Mouse (Mus musculus) kidney, embryonic 14.5 days (tissue): ENCODE results near the gene Usp46. TPM values are rescaled to one million over a fixed set of nuclear protein-coding genes. Genes with fewer than 3 reads are reported as not detected.
A peak's percentile ranks its signal among the peaks of the same experiment; 100 is the strongest.

ENCODE experiments used
- ATAC-seq: fragments of 200-750 bp; cut with Nextera tagmentation; 2 replicates; pipeline ENCODE4 v1.8.0; 2017; ENCODE audit warnings: moderate number of reproducible peaks, mild to moderate bottlenecking, moderate TSS enrichment, moderate library complexity; ENCODE audit not compliant: low FRiP score, low TSS enrichment
- H3K27ac ChIP-seq: fragments of 300-500 bp; sonication (generic); 2 replicates; pipeline ENCODE4 v1.5.1; 2014; ENCODE audit warnings: low read depth, mild to moderate bottlenecking, low read length, moderate library complexity, mixed read lengths
- H3K27me3 ChIP-seq: fragments of 300-500 bp; sonication (generic); 2 replicates; pipeline ENCODE4 v1.6.1; 2014; ENCODE audit warnings: mild to moderate bottlenecking, low read length; ENCODE audit not compliant: control insufficient read depth, insufficient read depth
- H3K36me3 ChIP-seq: fragments of 300-500 bp; sonication (generic); 2 replicates; pipeline ENCODE4 v1.6.1; 2014; ENCODE audit warnings: low read length, mixed read lengths; ENCODE audit not compliant: control insufficient read depth, insufficient read depth
- H3K4me1 ChIP-seq: fragments of 300-500 bp; sonication (generic); 2 replicates; pipeline ENCODE4 v1.6.1; 2014; ENCODE audit warnings: low read length, mixed read lengths; ENCODE audit not compliant: control insufficient read depth, insufficient read depth
- H3K4me2 ChIP-seq: fragments of 300-500 bp; sonication (generic); replicated peaks from 2 replicates; pipeline ENCODE4 v1.6.1; 2014; ENCODE audit warnings: low read depth, mild to moderate bottlenecking, low read length
- H3K4me3 ChIP-seq: fragments of 300-500 bp; sonication (generic); 2 replicates; pipeline ENCODE4 v1.5.1; 2014; ENCODE audit warnings: mild to moderate bottlenecking, low read length
- H3K9ac ChIP-seq: fragments of 300-500 bp; sonication (generic); 2 replicates; pipeline ENCODE4 v1.6.1; 2014; ENCODE audit warnings: low read depth, mild to moderate bottlenecking, low read length, moderate library complexity
- H3K9me3 ChIP-seq: fragments of 300-500 bp; sonication (generic); 2 replicates; pipeline ENCODE4 v1.6.1; 2016; ENCODE audit warnings: low read length; ENCODE audit not compliant: control insufficient read depth
- WGBS: fragments of 180-500 bp; shearing (Covaris S2); extraction: QIAGEN DNeasy Blood & Tissue Kit; methylation state at CpG from one replicate; pipeline ENCODE4 v1.1.7; 2014; 5-methylcytosine and 5-hydroxymethylcytosine counted together
- polyA plus RNA-seq: library from polyadenylated mRNA; unstranded; fragments of >200 nt; fragmentation: Nextera tagmentation; extraction: Ambion mirVana; gene quantifications from 2 replicates; pipeline ENCODE4 v1.2.1, GENCODE M21; 2014

Gene Usp46
- polyA plus RNA-seq, 1 experiment from 2014 or later: 34.5 TPM

GRCm38 (mm10) chr5:74018870-74019565 lies 49.2 kb downstream of the Usp46 start:
- WGBS: 93% methylated on average over 8 of the region's 8 CpGs
- no peaks in the 10 kb centered on the region for H3K9me3 ChIP-seq
- no peak overlapping the region for H3K9ac ChIP-seq
- no peak overlapping the region for H3K4me3 ChIP-seq
- H3K27ac ChIP-seq: no peak overlapping the region
- ATAC-seq: no peak
- no peaks in the 10 kb centered on the region for H3K27me3 ChIP-seq
- H3K36me3 ChIP-seq: peaks cover 36% of the 10 kb centered on the region
- H3K4me1 ChIP-seq: no peaks in the 10 kb centered on the region
- no peak overlapping the region for H3K4me2 ChIP-seq

- H3K9ac ChIP-seq: no peak overlapping the region
- no peak overlapping the region for H3K4me3 ChIP-seq
- H3K9me3 ChIP-seq: no peaks in the 10 kb centered on the region
- H3K36me3 ChIP-seq: peaks cover 39% of the 10 kb centered on the region
- no peaks in the 10 kb centered on the region for H3K4me1 ChIP-seq
- 75% methylated on average over 5 of the region's 5 CpGs for WGBS
- no peak for ATAC-seq
- no peak overlapping the region for H3K4me2 ChIP-seq
- no peak overlapping the region for H3K27ac ChIP-seq
- no peaks in the 10 kb centered on the region for H3K27me3 ChIP-seq
Measured at GRCm38 (mm10) chr5:74017488-74017887, 50.7 kb downstream of the Usp46 start.

DNA sequence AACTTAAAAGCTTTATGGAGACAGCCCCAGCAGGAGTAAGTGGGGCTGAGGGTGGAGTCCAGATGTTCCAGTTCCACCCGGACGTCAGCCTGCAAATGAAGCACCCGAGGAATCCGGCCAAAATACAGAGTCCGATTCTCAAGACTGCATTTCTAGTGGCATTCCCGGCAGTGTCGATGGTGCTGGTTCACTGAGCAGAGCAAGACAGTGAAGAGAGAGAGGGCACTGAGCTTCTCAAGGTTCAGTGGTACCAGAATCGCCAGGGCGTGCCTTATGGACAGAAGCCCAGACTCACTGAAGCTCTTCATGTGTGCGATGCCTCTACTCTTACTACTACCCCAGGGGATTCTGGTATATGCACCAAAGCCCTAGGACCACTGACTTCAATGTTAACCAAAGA lies 56.6 kb downstream of the Usp46 start:
- Histone ChIP-seq H3K4me1 (no peaks in the 10 kb centered on the region), H3K9me3 (no peaks in the 10 kb centered on the region), H3K9ac (no peak overlapping the region), H3K27me3 (no peaks in the 10 kb centered on the region), H3K36me3 (peaks cover 31% of the 10 kb centered on the region), H3K4me2 (no peak overlapping the region), H3K27ac (no peak overlapping the region), H3K4me3 (no peak overlapping the region)
- peak; percentile 66; the same call in 1 of the 2 replicates for ATAC-seq
- WGBS: 54% methylated on average over 10 of the region's 10 CpGs

DNA sequence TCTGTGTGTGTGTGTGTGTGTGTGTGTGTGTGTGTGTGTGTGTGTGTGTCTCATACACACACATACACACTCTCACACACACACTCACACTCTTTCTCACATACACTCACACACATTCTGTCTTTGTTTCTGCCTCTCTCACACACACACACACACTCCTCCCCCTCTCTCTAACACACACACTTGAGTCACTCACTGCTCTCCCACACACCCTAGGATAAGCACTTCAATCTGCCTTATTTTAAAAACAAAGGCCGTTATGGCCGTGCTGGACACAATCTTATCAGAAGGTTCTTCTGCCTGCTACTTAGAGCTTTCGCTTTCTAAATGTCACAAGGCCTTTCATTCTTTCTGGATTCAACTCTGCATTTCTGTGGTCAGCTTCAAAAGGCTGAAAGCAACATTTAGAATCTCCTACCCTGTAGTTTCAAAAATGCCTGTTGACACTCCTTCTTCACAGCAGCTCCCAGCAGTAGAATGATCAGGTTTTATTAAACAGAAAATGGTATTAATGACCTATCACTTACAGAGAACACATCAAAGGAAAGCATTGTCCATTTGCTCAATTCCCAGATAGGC lies 60.6 kb downstream of the Usp46 start:
- ATAC-seq: no peak
- Histone ChIP-seq H3K4me2 (no peak overlapping the region), H3K36me3 (peaks cover 24% of the 10 kb centered on the region), H3K9me3 (no peaks in the 10 kb centered on the region), H3K9ac (no peak overlapping the region), H3K27me3 (no peaks in the 10 kb centered on the region), H3K4me1 (no peaks in the 10 kb centered on the region), H3K27ac (no peak overlapping the region), H3K4me3 (no peak overlapping the region)
- WGBS: 75% methylated on average over 3 of the region's 3 CpGs

DNA sequence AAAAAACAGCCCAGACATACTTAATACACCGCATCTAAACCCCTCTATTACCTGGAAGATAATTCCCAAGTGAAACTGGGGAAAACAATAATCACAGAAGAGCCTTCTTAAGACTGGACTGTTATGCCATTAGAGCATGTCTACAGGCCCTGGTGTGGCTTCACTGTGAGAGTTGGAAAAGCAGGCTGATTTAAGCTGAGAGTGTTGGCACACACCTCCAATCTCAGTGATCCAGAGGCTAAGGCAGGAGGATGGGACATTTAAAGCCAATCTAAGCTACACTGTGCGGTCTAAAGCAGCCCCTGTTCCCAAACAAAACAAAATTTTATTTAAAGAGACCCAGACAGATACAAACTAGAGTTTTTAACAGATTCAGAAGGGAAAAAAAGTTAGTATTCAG lies 62.3 kb downstream of the Usp46 start:
- Histone ChIP-seq H3K27me3 (no peaks in the 10 kb centered on the region), H3K4me1 (no peaks in the 10 kb centered on the region), H3K9me3 (no peaks in the 10 kb centered on the region), H3K36me3 (peaks cover 41% of the 10 kb centered on the region), H3K9ac (no peak overlapping the region), H3K4me2 (no peak overlapping the region), H3K27ac (no peak overlapping the region), H3K4me3 (no peak overlapping the region)
- WGBS: 92% methylated on average over 2 of the region's 2 CpGs
- ATAC-seq: no peak

- H3K27ac ChIP-seq: no peak overlapping the region
Measured at GRCm38 (mm10) chr5:74001743-74002142, 66.5 kb downstream of the Usp46 start.

DNA sequence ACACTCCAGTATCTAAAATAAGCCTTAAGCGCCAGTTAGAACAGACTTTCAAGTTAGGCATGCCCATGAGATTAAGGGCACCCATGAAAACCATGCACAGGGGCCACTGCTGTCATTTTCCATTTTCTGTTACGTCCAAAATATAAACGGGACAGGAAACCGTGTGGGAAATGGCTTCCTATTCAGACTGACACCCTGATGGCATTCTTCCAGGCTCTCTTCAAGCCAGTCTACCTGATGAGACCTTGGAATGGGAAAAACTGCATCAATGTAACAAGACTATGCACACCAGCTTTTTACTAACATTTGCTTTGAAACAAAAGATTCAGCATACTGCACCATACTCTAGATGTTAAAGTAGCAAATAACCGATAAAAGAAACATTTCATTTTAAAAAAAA lies 69.3 kb downstream of the Usp46 start:
- H3K27ac ChIP-seq: no peak overlapping the region
- no peak overlapping the region for H3K4me3 ChIP-seq
- no peaks in the 10 kb centered on the region for H3K27me3 ChIP-seq
- no peaks in the 10 kb centered on the region for H3K4me1 ChIP-seq
- H3K4me2 ChIP-seq: no peak overlapping the region
- no peak overlapping the region for H3K9ac ChIP-seq
- peaks cover 40% of the 10 kb centered on the region for H3K36me3 ChIP-seq
- no peak for ATAC-seq
- no peaks in the 10 kb centered on the region for H3K9me3 ChIP-seq
- 87% methylated on average over 5 of the region's 5 CpGs for WGBS

More at GRCm38 (mm10) chr5:74001743-74002142, 66.5 kb downstream of the Usp46 start:
- Histone ChIP-seq H3K4me2 (no peak overlapping the region), H3K9ac (no peak overlapping the region), H3K27me3 (no peaks in the 10 kb centered on the region), H3K4me1 (no peaks in the 10 kb centered on the region), H3K36me3 (peaks cover 50% of the 10 kb centered on the region), H3K4me3 (no peak overlapping the region), H3K9me3 (no peaks in the 10 kb centered on the region)
- 74% methylated on average over 9 of the region's 9 CpGs for whole genome bisulfite sequencing
- no peak for ATAC-seq

DNA sequence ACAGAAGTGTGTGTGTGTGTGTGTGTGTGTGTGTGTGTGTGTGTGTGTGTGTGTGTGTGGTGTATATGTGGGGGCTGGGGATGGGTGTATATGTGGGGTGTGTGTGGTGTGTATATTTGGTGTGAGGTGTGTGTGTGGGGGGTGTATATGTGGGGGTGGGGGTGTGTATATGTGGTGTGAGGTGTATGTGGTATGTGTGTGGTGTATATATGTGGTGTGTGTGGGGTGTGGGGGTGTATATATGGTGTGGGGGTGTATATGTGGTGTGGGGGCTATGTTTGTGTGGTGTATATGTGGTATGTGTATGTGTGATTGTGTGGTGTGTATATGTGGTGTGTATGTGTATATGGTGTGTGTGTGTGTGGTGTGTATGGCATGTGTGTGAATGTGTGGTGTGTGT lies 73.4 kb downstream of the Usp46 start:
- Histone ChIP-seq H3K27me3 (no peaks in the 10 kb centered on the region), H3K9ac (no peak overlapping the region), H3K27ac (no peak overlapping the region), H3K4me2 (no peak overlapping the region), H3K4me3 (no peak overlapping the region), H3K9me3 (no peaks in the 10 kb centered on the region), H3K4me1 (no peaks in the 10 kb centered on the region), H3K36me3 (peaks cover 8% of the 10 kb centered on the region; the same call in 1 of the 2 replicates)
- ATAC-seq: 0 out of 2 replicates have a peak, but pooled peaks have one; percentile 46

DNA sequence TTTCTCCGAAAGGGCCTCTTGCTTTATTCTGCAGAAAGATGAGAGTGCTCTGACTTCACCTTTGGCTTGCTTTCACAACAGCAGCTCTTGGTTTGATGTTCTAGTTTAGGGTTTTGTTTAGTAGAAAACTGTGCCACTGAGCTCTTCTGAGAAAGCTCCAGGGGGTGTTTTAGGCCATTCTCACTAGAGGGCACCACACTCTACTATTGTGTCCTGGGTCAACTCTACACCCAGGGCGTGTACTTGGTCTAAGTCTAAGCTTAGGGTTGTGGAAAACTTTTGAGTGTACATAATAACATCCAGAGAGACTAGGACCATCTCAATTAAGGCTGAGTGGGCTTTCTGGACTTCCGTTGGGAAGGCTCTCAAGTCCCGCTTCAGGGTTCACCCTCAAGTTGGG lies 74.7 kb downstream of the Usp46 start:
- Histone ChIP-seq H3K4me1 (no peaks in the 10 kb centered on the region), H3K4me2 (no peak overlapping the region), H3K27me3 (no peaks in the 10 kb centered on the region), H3K9me3 (no peaks in the 10 kb centered on the region), H3K27ac (no peak overlapping the region), H3K36me3 (peaks cover 8% of the 10 kb centered on the region; the same call in 1 of the 2 replicates), H3K9ac (no peak overlapping the region), H3K4me3 (no peak overlapping the region)
- WGBS: 90% methylated on average over 4 of the region's 4 CpGs
- no peak for ATAC-seq
